Mouse (Mus musculus): ENCODE data around the gene Plekho1. TPM values are rescaled to one million over a fixed set of nuclear protein-coding genes. Genes with fewer than 3 reads are reported as not detected.
"Not testable (repeated sequence)": the region's sequence is repeated elsewhere in the genome, so short reads cannot be mapped to it uniquely, and the experiment has no call there.

Gene Plekho1
- polyA plus RNA-seq, 1 experiment from 2014 or later, result 37.0 TPM

GRCm38 (mm10) chr3:95951566-95951965 lies 44.2 kb downstream of the Plekho1 start:
- DNase-seq (ENCODE audit: low spot score), result not testable (repeated sequence)

GRCm38 (mm10) chr3:95950763-95951551 lies 44.8 kb downstream of the Plekho1 start:
- DNase-seq (ENCODE audit: low spot score), result peak; percentile 93

GRCm38 (mm10) chr3:95948325-95948724 lies 47.5 kb downstream of the Plekho1 start:
- no peak for DNase-seq (ENCODE audit: low spot score)

- no peak for DNase-seq (ENCODE audit: low spot score)
Measured at GRCm38 (mm10) chr3:95945731-95946240, 50.0 kb downstream of the Plekho1 start.

GRCm38 (mm10) chr3:95944742-95945141 lies 51.1 kb downstream of the Plekho1 start:
- DNase-seq (ENCODE audit: low spot score), result no peak

- DNase-seq (ENCODE audit: low spot score), result no peak
Measured at GRCm38 (mm10) chr3:95943226-95943625, 52.6 kb downstream of the Plekho1 start.

- no peak for DNase-seq (ENCODE audit: low spot score)
Measured at GRCm38 (mm10) chr3:95942749-95943148, 53.1 kb downstream of the Plekho1 start.

GRCm38 (mm10) chr3:95938835-95939234 lies 57.0 kb downstream of the Plekho1 start:
- DNase-seq (ENCODE audit: low spot score), result peak; percentile 38

Other genes starting within 250 kb of the Plekho1 start
- gene Tars2, start 235.8 kb downstream of the Plekho1 start, polyA plus RNA-seq (2015; fragmentation: Nextera tagmentation; extraction: Ambion mirVana), result 43.1 and 47.8 TPM in 2 replicates
- gene Rprd2, start 177.1 kb downstream of the Plekho1 start, polyA plus RNA-seq (2015; fragmentation: Nextera tagmentation; extraction: Ambion mirVana), result 16.2 and 18.8 TPM in 2 replicates
- 46.9 and 49.3 TPM in 2 replicates for gene Prpf3, start 140.1 kb downstream of the Plekho1 start, polyA plus RNA-seq (2015; fragmentation: Nextera tagmentation; extraction: Ambion mirVana)
- 372 and 418 TPM in 2 replicates for gene Mrps21, start 124.5 kb downstream of the Plekho1 start, polyA plus RNA-seq (2015; fragmentation: Nextera tagmentation; extraction: Ambion mirVana)
- gene Ciart, start 113.8 kb downstream of the Plekho1 start, polyA plus RNA-seq (2015; fragmentation: Nextera tagmentation; extraction: Ambion mirVana), result 2.7 and 3.2 TPM in 2 replicates
- 15.9 and 17.7 TPM in 2 replicates for gene BC028528, start 104.0 kb downstream of the Plekho1 start, polyA plus RNA-seq (2015; fragmentation: Nextera tagmentation; extraction: Ambion mirVana)
- 27.8 and 32.4 TPM in 2 replicates for gene Aph1a, start 102.0 kb downstream of the Plekho1 start, polyA plus RNA-seq (2015; fragmentation: Nextera tagmentation; extraction: Ambion mirVana)
- gene Car14, start 91.3 kb downstream of the Plekho1 start, polyA plus RNA-seq (2015; fragmentation: Nextera tagmentation; extraction: Ambion mirVana), result 1.8 and 2.2 TPM in 2 replicates
- 463 and 541 TPM in 2 replicates for gene Anp32e, start 66.8 kb downstream of the Plekho1 start, polyA plus RNA-seq (2015; fragmentation: Nextera tagmentation; extraction: Ambion mirVana)
- gene Vps45, start 62.5 kb upstream of the Plekho1 start, polyA plus RNA-seq (2015; fragmentation: Nextera tagmentation; extraction: Ambion mirVana), result 58.7 and 61.6 TPM in 2 replicates
- gene Otud7b, start 108.5 kb upstream of the Plekho1 start, polyA plus RNA-seq (2015; fragmentation: Nextera tagmentation; extraction: Ambion mirVana), result 12.2 and 17.7 TPM in 2 replicates
- gene Mtmr11, start 166.0 kb upstream of the Plekho1 start, polyA plus RNA-seq (2015; fragmentation: Nextera tagmentation; extraction: Ambion mirVana), result 8.9 and 9.6 TPM in 2 replicates
- gene Sf3b4, start 176.3 kb upstream of the Plekho1 start, polyA plus RNA-seq (2015; fragmentation: Nextera tagmentation; extraction: Ambion mirVana), result 129 and 151 TPM in 2 replicates
- gene Sv2a, start 185.2 kb upstream of the Plekho1 start, polyA plus RNA-seq (2015; fragmentation: Nextera tagmentation; extraction: Ambion mirVana), result 1.2 and 2.3 TPM in 2 replicates
- gene Bola1, start 223.7 kb upstream of the Plekho1 start, polyA plus RNA-seq (2015; fragmentation: Nextera tagmentation; extraction: Ambion mirVana), result 84.7 and 86.0 TPM in 2 replicates
- 0.94 and 1.8 TPM in 2 replicates for gene Hist2h2ab, start 223.9 kb upstream of the Plekho1 start, polyA plus RNA-seq (2015; fragmentation: Nextera tagmentation; extraction: Ambion mirVana)
- 41.4 and 51.6 TPM in 2 replicates for gene Hist2h2ac, start 224.9 kb upstream of the Plekho1 start, polyA plus RNA-seq (2015; fragmentation: Nextera tagmentation; extraction: Ambion mirVana)
- gene Hist2h2be, start 225.1 kb upstream of the Plekho1 start, polyA plus RNA-seq (2015; fragmentation: Nextera tagmentation; extraction: Ambion mirVana), result 8.6 and 10.0 TPM in 2 replicates
- 30.0 and 47.7 TPM in 2 replicates for gene Hist2h3c2, start 243.1 kb upstream of the Plekho1 start, polyA plus RNA-seq (2015; fragmentation: Nextera tagmentation; extraction: Ambion mirVana)
- gene Hist2h2aa2, start 244.3 kb upstream of the Plekho1 start, polyA plus RNA-seq (2015; fragmentation: Nextera tagmentation; extraction: Ambion mirVana), result 215 and 339 TPM in 2 replicates
- gene Hist2h2aa1, start 249.5 kb upstream of the Plekho1 start, polyA plus RNA-seq (2015; fragmentation: Nextera tagmentation; extraction: Ambion mirVana), result 117 and 143 TPM in 2 replicates